Mouse (Mus musculus) c-Kit-positive CD71-positive TER-119-negative erythroid progenitor cells, embryonic 14.5 days (primary cell): ENCODE measurements around the gene Atf1.
"Not testable (repeated sequence)": the region's sequence is repeated elsewhere in the genome, so short reads cannot be mapped to it uniquely, and the experiment has no call there.

Experiments used
- DNase-seq: peaks from one replicate; pipeline ENCODE4 v3.0.0-alpha.2; 2013; ENCODE audit warnings: low read depth

The Atf1 gene

GRCm38 (mm10) chr15:100260351-100260750 lies 32.7 kb downstream of the Atf1 start:
- DNase-seq: not testable (repeated sequence)

GRCm38 (mm10) chr15:100263246-100263905 lies 35.8 kb downstream of the Atf1 start:
- peak; percentile 25 for DNase-seq

- DNase-seq: no peak
Observed at GRCm38 (mm10) chr15:100265586-100266325, 38.1 kb downstream of the Atf1 start.

- DNase-seq: no peak
Observed at GRCm38 (mm10) chr15:100268916-100269315, 41.3 kb downstream of the Atf1 start.

- DNase-seq: no peak
Observed at GRCm38 (mm10) chr15:100269776-100270175, 42.2 kb downstream of the Atf1 start.

- DNase-seq: not testable (repeated sequence)
Observed at GRCm38 (mm10) chr15:100270609-100271008, 43.0 kb downstream of the Atf1 start.

GRCm38 (mm10) chr15:100271411-100271810 lies 43.8 kb downstream of the Atf1 start:
- DNase-seq: no peak

- DNase-seq: not testable (repeated sequence)
Observed at GRCm38 (mm10) chr15:100273791-100274308, 46.2 kb downstream of the Atf1 start.

GRCm38 (mm10) chr15:100274790-100275559 lies 47.4 kb downstream of the Atf1 start:
- DNase-seq: no peak

- no peak for DNase-seq
Observed at GRCm38 (mm10) chr15:100276403-100276802, 48.8 kb downstream of the Atf1 start.

- no peak for DNase-seq
Observed at GRCm38 (mm10) chr15:100277586-100277985, 50.0 kb downstream of the Atf1 start.

- DNase-seq: no peak
Observed at GRCm38 (mm10) chr15:100280626-100281025, 53.0 kb downstream of the Atf1 start, which contains the start of gene Tmprss12. Tmprss12 (plus strand) TSS chr15:100280837.

GRCm38 (mm10) chr15:100288980-100289379 lies 61.4 kb downstream of the Atf1 start:
- DNase-seq: no peak

- no peak for DNase-seq
Observed at GRCm38 (mm10) chr15:100290858-100291257, 63.2 kb downstream of the Atf1 start.

GRCm38 (mm10) chr15:100292326-100292725 lies 64.7 kb downstream of the Atf1 start:
- no peak for DNase-seq

GRCm38 (mm10) chr15:100297856-100298255 lies 70.2 kb downstream of the Atf1 start:
- DNase-seq: no peak

- DNase-seq: no peak
Observed at GRCm38 (mm10) chr15:100300499-100300898, 72.9 kb downstream of the Atf1 start.

GRCm38 (mm10) chr15:100301556-100301955 lies 73.9 kb downstream of the Atf1 start:
- no peak for DNase-seq

GRCm38 (mm10) chr15:100303428-100304018 lies 75.9 kb downstream of the Atf1 start:
- no peak for DNase-seq

GRCm38 (mm10) chr15:100304019-100304991 lies 76.7 kb downstream of the Atf1 start, which contains the start of gene Mettl7a1:
Mettl7a1 (plus strand) TSS chr15:100304140.
- peak; percentile 58 for DNase-seq

GRCm38 (mm10) chr15:100306201-100306600 lies 78.6 kb downstream of the Atf1 start:
- no peak for DNase-seq
